Mouse (Mus musculus): ENCODE results near the gene Pnpla1. TPM values are rescaled to one million over a fixed set of nuclear protein-coding genes. Genes with fewer than 3 reads are reported as not detected.

The Pnpla1 gene
- polyA plus RNA-seq, 1 experiment from 2014 or later: 0.07 TPM

GRCm38 (mm10) chr17:28871831-28872230, 13.6 kb downstream of the Pnpla1 start:
- Histone ChIP-seq H3K36me3 (ENCODE audit: control insufficient read depth, insufficient read depth, low read length) (no peaks in the 10 kb centered on the region), H3K27ac (ENCODE audit: low read length) (no peak overlapping the region), H3K4me3 (ENCODE audit: low read depth, low read length) (no peak overlapping the region), H3K27me3 (ENCODE audit: control insufficient read depth, insufficient read depth, low read length) (no peaks in the 10 kb centered on the region), H3K9me3 (ENCODE audit: control insufficient read depth, low read depth, low read length) (no peaks in the 10 kb centered on the region), H3K4me2 (replicated peaks; ENCODE audit: low read depth, low read length) (no peak overlapping the region), H3K9ac (replicated peaks; ENCODE audit: low read depth, low read length) (no peak overlapping the region), H3K4me1 (ENCODE audit: control insufficient read depth, insufficient read depth, low read length) (peaks cover 6% of the 10 kb centered on the region)
- no peak for ATAC-seq (ENCODE audit: insufficient number of reproducible peaks, insufficient read depth, low FRiP score, low read depth)
- 78% methylated on average over 11 of the region's 11 CpGs for WGBS

GRCm38 (mm10) chr17:28872322-28872721, 14.1 kb downstream of the Pnpla1 start:
- 85% methylated on average over 7 of the region's 7 CpGs for WGBS
- Histone ChIP-seq H3K27ac (ENCODE audit: low read length) (no peak overlapping the region), H3K27me3 (ENCODE audit: control insufficient read depth, insufficient read depth, low read length) (no peaks in the 10 kb centered on the region), H3K4me2 (replicated peaks; ENCODE audit: low read depth, low read length) (no peak overlapping the region), H3K36me3 (ENCODE audit: control insufficient read depth, insufficient read depth, low read length) (no peaks in the 10 kb centered on the region), H3K4me3 (ENCODE audit: low read depth, low read length) (no peak overlapping the region), H3K9me3 (ENCODE audit: control insufficient read depth, low read depth, low read length) (no peaks in the 10 kb centered on the region), H3K4me1 (ENCODE audit: control insufficient read depth, insufficient read depth, low read length) (peaks cover 6% of the 10 kb centered on the region), H3K9ac (replicated peaks; ENCODE audit: low read depth, low read length) (no peak overlapping the region)
- no peak for ATAC-seq (ENCODE audit: insufficient number of reproducible peaks, insufficient read depth, low FRiP score, low read depth)

- Histone ChIP-seq H3K27me3 (ENCODE audit: control insufficient read depth, insufficient read depth, low read length) (no peaks in the 10 kb centered on the region), H3K4me2 (replicated peaks; ENCODE audit: low read depth, low read length) (no peak overlapping the region), H3K36me3 (ENCODE audit: control insufficient read depth, insufficient read depth, low read length) (no peaks in the 10 kb centered on the region), H3K9ac (replicated peaks; ENCODE audit: low read depth, low read length) (no peak overlapping the region), H3K9me3 (ENCODE audit: control insufficient read depth, low read depth, low read length) (no peaks in the 10 kb centered on the region), H3K27ac (ENCODE audit: low read length) (no peak overlapping the region), H3K4me3 (ENCODE audit: low read depth, low read length) (no peak overlapping the region), H3K4me1 (ENCODE audit: control insufficient read depth, insufficient read depth, low read length) (peaks cover 6% of the 10 kb centered on the region)
- no peak for ATAC-seq (ENCODE audit: insufficient number of reproducible peaks, insufficient read depth, low FRiP score, low read depth)
- WGBS: 79% methylated on average over 4 of the region's 4 CpGs
These were observed 16.0 kb downstream of the Pnpla1 start for GRCm38 (mm10) chr17:28874216-28874615.

GRCm38 (mm10) chr17:28874825-28875224, 16.6 kb downstream of the Pnpla1 start:
- Histone ChIP-seq H3K4me3 (ENCODE audit: low read depth, low read length) (no peak overlapping the region), H3K27ac (ENCODE audit: low read length) (no peak overlapping the region), H3K27me3 (ENCODE audit: control insufficient read depth, insufficient read depth, low read length) (no peaks in the 10 kb centered on the region), H3K4me1 (ENCODE audit: control insufficient read depth, insufficient read depth, low read length) (peaks cover 6% of the 10 kb centered on the region), H3K4me2 (replicated peaks; ENCODE audit: low read depth, low read length) (no peak overlapping the region), H3K36me3 (ENCODE audit: control insufficient read depth, insufficient read depth, low read length) (no peaks in the 10 kb centered on the region), H3K9me3 (ENCODE audit: control insufficient read depth, low read depth, low read length) (no peaks in the 10 kb centered on the region), H3K9ac (replicated peaks; ENCODE audit: low read depth, low read length) (no peak overlapping the region)
- WGBS: 49% methylated on average over 7 of the region's 7 CpGs
- ATAC-seq (ENCODE audit: insufficient number of reproducible peaks, insufficient read depth, low FRiP score, low read depth): no peak

- 39% methylated on average over 8 of the region's 8 CpGs for WGBS
- Histone ChIP-seq H3K4me3 (ENCODE audit: low read depth, low read length) (no peak overlapping the region), H3K9ac (replicated peaks; ENCODE audit: low read depth, low read length) (no peak overlapping the region), H3K4me2 (replicated peaks; ENCODE audit: low read depth, low read length) (no peak overlapping the region), H3K36me3 (ENCODE audit: control insufficient read depth, insufficient read depth, low read length) (no peaks in the 10 kb centered on the region), H3K27me3 (ENCODE audit: control insufficient read depth, insufficient read depth, low read length) (no peaks in the 10 kb centered on the region), H3K9me3 (ENCODE audit: control insufficient read depth, low read depth, low read length) (no peaks in the 10 kb centered on the region), H3K27ac (ENCODE audit: low read length) (no peak overlapping the region), H3K4me1 (ENCODE audit: control insufficient read depth, insufficient read depth, low read length) (peaks cover 6% of the 10 kb centered on the region)
- ATAC-seq (ENCODE audit: insufficient number of reproducible peaks, insufficient read depth, low FRiP score, low read depth): no peak
These were observed 17.1 kb downstream of the Pnpla1 start for GRCm38 (mm10) chr17:28875316-28875715.

GRCm38 (mm10) chr17:28876331-28876730, 18.1 kb downstream of the Pnpla1 start:
- WGBS: 67% methylated on average over 5 of the region's 5 CpGs
- peaks cover 6% of the 10 kb centered on the region for H3K4me1 ChIP-seq (ENCODE audit: control insufficient read depth, insufficient read depth, low read length)
- ATAC-seq (ENCODE audit: insufficient number of reproducible peaks, insufficient read depth, low FRiP score, low read depth): no peak
- H3K9me3 ChIP-seq (ENCODE audit: control insufficient read depth, low read depth, low read length): no peaks in the 10 kb centered on the region
- no peaks in the 10 kb centered on the region for H3K36me3 ChIP-seq (ENCODE audit: control insufficient read depth, insufficient read depth, low read length)
- H3K9ac ChIP-seq (replicated peaks; ENCODE audit: low read depth, low read length): no peak overlapping the region
- no peak overlapping the region for H3K4me3 ChIP-seq (ENCODE audit: low read depth, low read length)
- H3K27ac ChIP-seq (ENCODE audit: low read length): no peak overlapping the region
- no peaks in the 10 kb centered on the region for H3K27me3 ChIP-seq (ENCODE audit: control insufficient read depth, insufficient read depth, low read length)
- H3K4me2 ChIP-seq (replicated peaks; ENCODE audit: low read depth, low read length): no peak overlapping the region

- Histone ChIP-seq H3K4me2 (replicated peaks; ENCODE audit: low read depth, low read length) (0 out of 2 replicates have a peak overlapping the region, but pooled peaks have one; percentile 15), H3K27me3 (ENCODE audit: control insufficient read depth, insufficient read depth, low read length) (no peaks in the 10 kb centered on the region), H3K9me3 (ENCODE audit: control insufficient read depth, low read depth, low read length) (no peaks in the 10 kb centered on the region), H3K4me3 (ENCODE audit: low read depth, low read length) (no peak overlapping the region), H3K36me3 (ENCODE audit: control insufficient read depth, insufficient read depth, low read length) (no peaks in the 10 kb centered on the region), H3K27ac (ENCODE audit: low read length) (no peak overlapping the region), H3K9ac (replicated peaks; ENCODE audit: low read depth, low read length) (no peak overlapping the region), H3K4me1 (ENCODE audit: control insufficient read depth, insufficient read depth, low read length) (peaks cover 6% of the 10 kb centered on the region)
- no peak for ATAC-seq (ENCODE audit: insufficient number of reproducible peaks, insufficient read depth, low FRiP score, low read depth)
- WGBS: 21% methylated on average over 19 of the region's 19 CpGs
These were observed 18.6 kb downstream of the Pnpla1 start for GRCm38 (mm10) chr17:28876821-28877220.

- 6% methylated on average over 18 of the region's 18 CpGs for WGBS
These were observed 21.8 kb downstream of the Pnpla1 start for GRCm38 (mm10) chr17:28879931-28880391.

GRCm38 (mm10) chr17:28882316-28882715, 24.1 kb downstream of the Pnpla1 start:
- no peaks in the 10 kb centered on the region for H3K36me3 ChIP-seq (ENCODE audit: control insufficient read depth, insufficient read depth, low read length)
- no peak overlapping the region for H3K27ac ChIP-seq (ENCODE audit: low read length)
- no peaks in the 10 kb centered on the region for H3K27me3 ChIP-seq (ENCODE audit: control insufficient read depth, insufficient read depth, low read length)
- no peaks in the 10 kb centered on the region for H3K9me3 ChIP-seq (ENCODE audit: control insufficient read depth, low read depth, low read length)
- 7% methylated on average over 12 of the region's 12 CpGs for WGBS
- H3K4me2 ChIP-seq (replicated peaks; ENCODE audit: low read depth, low read length): no peak overlapping the region
- 0 out of 2 replicates have a peak, but pooled peaks have one; percentile 28 for ATAC-seq (ENCODE audit: insufficient number of reproducible peaks, insufficient read depth, low FRiP score, low read depth)
- no peak overlapping the region for H3K4me3 ChIP-seq (ENCODE audit: low read depth, low read length)
- no peaks in the 10 kb centered on the region for H3K4me1 ChIP-seq (ENCODE audit: control insufficient read depth, insufficient read depth, low read length)
- no peak overlapping the region for H3K9ac ChIP-seq (replicated peaks; ENCODE audit: low read depth, low read length)

More at GRCm38 (mm10) chr17:28879931-28880391, 21.8 kb downstream of the Pnpla1 start:
- H3K4me3 ChIP-seq (ENCODE audit: low read depth, low read length): no peak overlapping the region
- H3K36me3 ChIP-seq (ENCODE audit: control insufficient read depth, insufficient read depth, low read length): no peaks in the 10 kb centered on the region
- peaks cover 6% of the 10 kb centered on the region for H3K4me1 ChIP-seq (ENCODE audit: control insufficient read depth, insufficient read depth, low read length)
- no peaks in the 10 kb centered on the region for H3K9me3 ChIP-seq (ENCODE audit: control insufficient read depth, low read depth, low read length)
- H3K4me2 ChIP-seq (replicated peaks; ENCODE audit: low read depth, low read length): no peak overlapping the region
- H3K27ac ChIP-seq (ENCODE audit: low read length): no peak overlapping the region
- no peaks in the 10 kb centered on the region for H3K27me3 ChIP-seq (ENCODE audit: control insufficient read depth, insufficient read depth, low read length)
- H3K9ac ChIP-seq (replicated peaks; ENCODE audit: low read depth, low read length): no peak overlapping the region
- ATAC-seq (ENCODE audit: insufficient number of reproducible peaks, insufficient read depth, low FRiP score, low read depth): no peak
